Mouse (Mus musculus) forebrain, embryonic 11.5 days (tissue): ENCODE data around the gene Ints13. TPM values are rescaled to one million over a fixed set of nuclear protein-coding genes. Genes with fewer than 3 reads are reported as not detected.

Experiments used
- ATAC-seq: fragments of 200-750 bp; cut with Nextera tagmentation; replicated peaks from 2 replicates; pipeline ENCODE4 v1.8.0; 2017; ENCODE audit warnings: moderate TSS enrichment; ENCODE audit not compliant: low FRiP score
- DNase-seq: peaks from one replicate; pipeline ENCODE4 v3.0.0-alpha.2; 2017; ENCODE audit warnings: low spot score
- H3K27ac ChIP-seq: fragments of 300-500 bp; sonication (generic); 2 replicates; pipeline ENCODE4 v1.5.1; 2014; ENCODE audit warnings: low read depth, low read length
- H3K27me3 ChIP-seq: fragments of 300-500 bp; sonication (generic); 2 replicates; pipeline ENCODE4 v1.6.1; 2014; ENCODE audit warnings: mild to moderate bottlenecking, low read length, mixed read lengths; ENCODE audit not compliant: control insufficient read depth, insufficient read depth
- H3K36me3 ChIP-seq: fragments of 300-500 bp; sonication (generic); 2 replicates; pipeline ENCODE4 v1.6.1; 2014; ENCODE audit warnings: mild to moderate bottlenecking, low read length, moderate library complexity, mixed read lengths; ENCODE audit not compliant: control insufficient read depth, insufficient read depth
- H3K4me1 ChIP-seq: fragments of 300-500 bp; sonication (generic); replicated peaks from 2 replicates; pipeline ENCODE4 v1.6.1; 2014; ENCODE audit warnings: low read length, mixed read lengths; ENCODE audit not compliant: control insufficient read depth, insufficient read depth
- H3K4me2 ChIP-seq: fragments of 300-500 bp; sonication (generic); 2 replicates; pipeline ENCODE4 v1.6.1; 2014; ENCODE audit warnings: low read depth, mild to moderate bottlenecking, low read length, moderate library complexity, mixed read lengths; ENCODE audit not compliant: severe bottlenecking
- H3K4me3 ChIP-seq: fragments of 300-500 bp; sonication (generic); 2 replicates; pipeline ENCODE4 v1.5.1; 2014; ENCODE audit warnings: low read depth, low read length
- H3K9ac ChIP-seq: fragments of 300-500 bp; sonication (generic); 2 replicates; pipeline ENCODE4 v1.6.1; 2014; ENCODE audit warnings: low read length
- H3K9me3 ChIP-seq: fragments of 300-500 bp; sonication (generic); 2 replicates; pipeline ENCODE4 v1.6.1; 2016; ENCODE audit warnings: low read length, mixed read lengths; ENCODE audit not compliant: control insufficient read depth
- WGBS: fragments of 180-500 bp; shearing (Covaris S2); extraction: QIAGEN DNeasy Blood & Tissue Kit; methylation state at CpG from one replicate; pipeline ENCODE4 v1.1.7; 2014; 5-methylcytosine and 5-hydroxymethylcytosine counted together
- polyA plus RNA-seq: library from polyadenylated mRNA; unstranded; fragments of >200 nt; fragmentation: Nextera tagmentation; extraction: Ambion mirVana; gene quantifications from 2 replicates; pipeline ENCODE4 v1.2.1, GENCODE M21; 2014

The Ints13 gene
- polyA plus RNA-seq, 1 experiment from 2014 or later: 92.0 TPM

DNA sequence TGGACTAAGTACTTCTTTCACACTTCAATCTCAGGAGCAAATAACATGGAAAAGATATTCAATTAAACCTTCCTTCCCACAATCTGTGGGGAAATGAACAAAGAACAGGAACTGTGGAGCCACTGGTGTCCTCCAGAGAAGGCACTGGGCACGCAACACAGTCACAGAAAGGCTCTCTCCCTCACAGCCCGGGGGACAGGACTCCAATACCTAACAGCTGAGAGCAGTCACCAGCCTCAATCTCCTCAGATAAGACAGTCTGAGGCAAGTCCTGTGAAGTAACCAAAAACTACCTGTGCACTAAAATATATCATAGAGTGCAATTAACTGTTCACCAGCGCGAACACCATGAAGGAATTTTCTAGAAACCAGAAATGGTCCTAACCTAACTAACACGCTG lies 76.9 kb downstream of the Ints13 start:
- no peak overlapping the region for H3K27ac ChIP-seq
- H3K36me3 ChIP-seq: no peaks in the 10 kb centered on the region
- H3K9me3 ChIP-seq: no peaks in the 10 kb centered on the region
- 74% methylated on average over 5 of the region's 5 CpGs for WGBS
- no peak overlapping the region for H3K9ac ChIP-seq
- DNase-seq (no peak), ATAC-seq (no peak)
- H3K4me3 ChIP-seq: no peak overlapping the region
- peaks cover 8% of the 10 kb centered on the region for H3K27me3 ChIP-seq
- H3K4me2 ChIP-seq: no peak overlapping the region
- 0 out of 2 replicates have a peak, but pooled peaks cover 2% of the 10 kb centered on the region for H3K4me1 ChIP-seq

DNA sequence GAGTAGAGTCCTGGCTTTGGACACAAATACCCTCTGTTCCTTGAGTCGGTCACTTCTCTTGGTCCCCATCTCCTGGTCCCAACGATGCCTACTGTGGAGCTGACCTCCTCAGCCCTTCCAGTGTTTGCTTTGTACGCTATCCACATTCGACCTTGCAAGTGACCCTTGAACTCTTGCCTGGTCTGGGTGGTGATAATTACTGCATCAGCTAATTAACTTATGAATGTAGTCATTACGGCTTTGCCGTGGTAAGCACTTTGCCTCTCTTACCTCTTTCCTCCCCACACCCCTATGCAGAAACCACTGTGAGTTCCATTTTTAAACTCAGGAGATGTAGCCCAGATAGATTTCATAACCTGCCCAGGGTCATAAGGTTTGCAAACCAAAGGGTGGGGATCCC lies 77.4 kb downstream of the Ints13 start:
- Histone ChIP-seq H3K4me2 (no peak overlapping the region), H3K9me3 (no peaks in the 10 kb centered on the region), H3K4me1 (0 out of 2 replicates have a peak, but pooled peaks cover 2% of the 10 kb centered on the region), H3K27ac (no peak overlapping the region), H3K27me3 (peaks cover 8% of the 10 kb centered on the region), H3K4me3 (no peak overlapping the region), H3K9ac (no peak overlapping the region), H3K36me3 (no peaks in the 10 kb centered on the region)
- 72% methylated on average over 6 of the region's 6 CpGs for WGBS
- ATAC-seq: no peak
- DNase-seq: no peak

Other genes starting within 250 kb of the Ints13 start
- 3.0 and 5.3 TPM in 2 replicates for gene Itpr2, start 75.6 kb downstream of the Ints13 start, polyA plus RNA-seq
- 83.8 and 85.6 TPM in 2 replicates for gene Fgfr1op2, start 632 bp downstream of the Ints13 start, polyA plus RNA-seq
- 120 and 132 TPM in 2 replicates for gene Med21, start 64.7 kb upstream of the Ints13 start, polyA plus RNA-seq
- gene Tm7sf3, start 65.0 kb upstream of the Ints13 start, polyA plus RNA-seq: 25.4 and 26.5 TPM in 2 replicates
- gene Stk38l, start 147.2 kb upstream of the Ints13 start, polyA plus RNA-seq: 17.7 and 19.0 TPM in 2 replicates
- 0.86 and 1.3 TPM in 2 replicates for gene Arntl2, start 218.2 kb upstream of the Ints13 start, polyA plus RNA-seq